Mouse (Mus musculus) brain, adult 2 months (tissue): ENCODE measurements around the gene 1810062G17Rik.

ENCODE experiments used
- DNase-seq: peaks from one replicate; pipeline ENCODE4 v3.0.0; 2011; ENCODE audit warnings: low read depth, low spot score

The 1810062G17Rik gene

DNA sequence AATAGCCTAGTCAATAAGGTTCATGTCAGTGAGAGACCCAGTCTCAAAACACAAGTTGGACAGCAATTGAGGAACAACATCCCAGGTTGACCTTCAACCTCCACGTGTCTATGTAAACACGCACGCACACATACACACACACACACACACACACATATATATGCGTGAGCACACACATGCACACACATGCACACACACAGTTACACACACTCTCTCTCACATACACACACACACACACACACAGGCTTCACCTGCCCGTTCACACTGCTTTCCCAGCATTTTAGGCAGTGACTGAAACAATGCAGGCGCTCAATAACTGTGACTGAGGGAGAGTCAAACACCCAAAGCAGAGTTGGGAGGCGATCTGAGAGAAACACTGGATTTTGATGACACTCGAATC is 29.6 kb downstream of the 1810062G17Rik start:
- DNase-seq = no peak

GRCm38 (mm10) chr3:36505809-36506735 is 30.3 kb downstream of the 1810062G17Rik start:
- DNase-seq = no peak

DNA sequence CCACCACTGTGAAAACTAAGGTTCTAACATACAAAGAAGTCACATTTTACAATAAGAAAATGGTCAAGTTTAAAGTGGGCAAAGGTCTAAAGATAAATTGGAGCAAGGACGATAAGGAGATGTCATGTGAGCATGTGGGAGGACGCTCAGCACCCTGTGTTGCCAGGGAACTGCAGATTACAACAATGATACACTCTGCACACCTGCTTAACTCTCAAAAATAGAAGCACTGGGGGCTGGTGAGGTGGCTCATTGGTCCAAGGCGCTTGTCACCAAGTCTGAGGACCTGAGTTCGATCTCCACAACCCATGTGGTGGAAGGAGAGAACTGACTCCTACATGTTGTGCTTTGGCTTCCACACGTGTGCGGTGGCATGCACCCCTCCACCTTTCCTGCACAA is 35.8 kb downstream of the 1810062G17Rik start:
- no peak for DNase-seq

- DNase-seq = peak; percentile 85
Measured at GRCm38 (mm10) chr3:36516196-36516595, 40.5 kb downstream of the 1810062G17Rik start.

GRCm38 (mm10) chr3:36521073-36522060 is 45.6 kb downstream of the 1810062G17Rik start, which contains the start of gene Gm11549:
Gm11549 (minus strand) TSS chr3:36521813.
- DNase-seq = peak; percentile 60

- no peak for DNase-seq
Measured at GRCm38 (mm10) chr3:36522137-36522536, 46.4 kb downstream of the 1810062G17Rik start.

DNA sequence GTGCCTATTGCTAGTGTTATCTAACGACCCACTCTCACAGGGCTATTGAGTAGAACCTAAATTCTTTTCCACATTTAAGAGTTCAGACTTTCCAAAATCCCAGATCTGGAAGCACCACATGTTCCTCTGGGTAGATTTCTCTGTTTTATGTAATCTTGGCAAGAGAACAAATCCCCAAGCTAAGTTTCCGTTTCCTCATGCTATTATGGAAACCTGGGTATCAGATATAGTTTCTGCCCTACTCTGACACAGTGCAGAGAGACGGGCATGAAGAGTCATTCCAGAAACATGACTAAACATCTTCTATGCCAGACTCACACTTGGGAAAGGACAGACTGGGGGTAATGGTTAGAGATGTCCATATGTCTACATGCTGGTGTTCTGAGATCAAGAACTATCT is 48.7 kb downstream of the 1810062G17Rik start:
- peak; percentile 61 for DNase-seq

GRCm38 (mm10) chr3:36530345-36530744 is 54.6 kb downstream of the 1810062G17Rik start:
- DNase-seq = peak; percentile 89

DNA sequence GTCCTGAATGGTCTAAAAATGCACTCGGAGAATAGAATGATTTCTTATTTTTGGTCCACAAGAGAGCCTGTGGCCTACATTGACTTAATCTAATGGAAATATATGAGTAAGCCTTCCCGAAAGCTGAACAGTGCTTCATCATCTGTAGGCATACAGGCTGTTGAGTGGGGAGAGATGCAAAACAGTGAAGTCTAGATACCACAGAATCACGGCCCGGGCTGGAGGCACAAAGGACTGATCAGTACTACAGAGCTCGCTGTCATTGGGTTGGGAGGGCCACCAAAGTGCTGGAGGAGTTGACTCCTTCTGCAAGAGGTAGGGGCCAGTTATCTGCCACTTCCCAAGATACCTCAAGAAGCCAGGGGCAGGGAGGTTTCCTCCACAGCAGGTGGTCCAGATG is 55.0 kb downstream of the 1810062G17Rik start:
- DNase-seq = peak; percentile 61

DNA sequence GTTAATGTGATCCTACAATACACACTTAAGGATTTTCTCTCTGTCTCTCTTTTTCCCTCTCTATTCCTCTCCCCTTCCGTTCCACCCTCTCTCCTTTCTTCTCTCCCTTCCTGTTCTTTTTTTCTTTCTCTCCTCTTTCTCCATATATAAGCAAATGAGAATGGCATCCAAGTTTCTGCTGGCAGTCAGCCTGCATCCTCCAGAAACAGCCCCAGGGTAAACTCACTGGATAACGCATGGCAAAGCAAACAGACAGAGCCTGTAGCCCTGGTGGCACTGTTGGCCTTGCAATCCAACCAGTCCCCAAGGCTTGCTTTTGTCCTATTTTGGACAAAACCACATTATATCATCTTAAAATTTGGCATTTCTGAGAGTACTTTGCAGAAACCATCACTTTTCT is 55.5 kb downstream of the 1810062G17Rik start:
- DNase-seq = peak; percentile 65
